Mouse (Mus musculus): ENCODE measurements at regions not wholly inside any gene's neighbourhood (a gene's known extent, or its start where the extent isn't known, plus 50 kb on each side); places are given as distances from the start of the nearest gene placed in this dataset.

- DNase-seq (ENCODE audit: low read depth) = no peak
Measured at GRCm38 (mm10) chr7:70834787-70835461, 468.4 kb upstream of the Nr2f2 start.

GRCm38 (mm10) chr7:70828486-70829195 is 462.1 kb upstream of the Nr2f2 start:
- DNase-seq (ENCODE audit: low read depth) = no peak

GRCm38 (mm10) chr7:70826074-70826473 is 459.5 kb upstream of the Nr2f2 start:
- no peak for DNase-seq (ENCODE audit: low read depth)

- no peak for DNase-seq (ENCODE audit: low read depth)
Measured at GRCm38 (mm10) chr7:70823020-70823419, 456.5 kb upstream of the Nr2f2 start.

DNA sequence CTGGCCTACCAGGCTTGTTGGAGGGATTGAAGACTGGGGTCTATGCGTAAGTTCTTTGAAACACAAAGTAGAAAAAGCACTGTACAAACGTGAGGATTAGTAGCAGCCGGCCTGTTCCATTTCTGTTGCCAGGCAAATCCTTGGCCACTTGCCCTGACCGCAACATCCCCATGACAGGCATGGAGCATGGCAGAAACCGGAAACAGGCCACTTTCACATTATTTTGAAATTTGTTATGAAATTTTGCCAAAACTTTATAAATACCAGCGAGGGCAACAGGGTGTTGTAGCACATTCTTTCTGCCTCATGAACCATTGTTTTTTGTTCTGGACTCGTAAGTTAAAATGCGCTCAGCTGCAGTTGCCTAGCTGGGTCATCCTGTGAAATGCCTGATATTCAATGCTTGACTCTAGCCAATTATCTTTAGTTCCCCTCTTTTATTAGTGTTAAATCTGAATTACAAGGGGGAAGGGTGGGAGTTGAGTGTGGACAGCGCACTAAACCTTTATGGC is 455.8 kb upstream of the Nr2f2 start:
- peak; percentile 82 for DNase-seq (ENCODE audit: low read depth)

GRCm38 (mm10) chr7:70821861-70822260 is 455.3 kb upstream of the Nr2f2 start:
- no peak for DNase-seq (ENCODE audit: low read depth)

- no peak for DNase-seq (ENCODE audit: low read depth)
Measured at GRCm38 (mm10) chr7:70817347-70817913, 450.9 kb upstream of the Nr2f2 start.

GRCm38 (mm10) chr7:70814391-70814790 is 447.9 kb upstream of the Nr2f2 start:
- DNase-seq (ENCODE audit: low read depth) = no peak

DNA sequence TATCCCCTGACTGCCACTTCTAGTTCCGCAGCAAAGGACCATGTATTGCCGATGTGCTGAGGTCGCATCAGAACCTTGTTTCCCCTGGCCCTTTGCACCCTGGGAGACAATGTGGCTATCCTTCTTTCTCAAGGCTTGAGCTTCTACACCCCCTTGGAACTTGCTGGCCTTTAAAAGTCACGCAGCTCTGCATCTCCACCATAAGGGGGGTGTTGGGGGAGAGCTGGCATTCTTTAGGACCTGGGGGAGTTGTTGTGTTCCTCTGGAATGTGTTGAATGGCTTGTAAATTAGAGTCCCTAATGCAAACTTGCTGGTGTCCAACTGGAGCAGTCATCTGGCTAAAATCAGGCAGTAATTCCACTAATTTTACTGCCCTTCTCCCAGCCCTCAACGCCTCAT is 446.6 kb upstream of the Nr2f2 start:
- no peak for DNase-seq (ENCODE audit: low read depth)

DNA sequence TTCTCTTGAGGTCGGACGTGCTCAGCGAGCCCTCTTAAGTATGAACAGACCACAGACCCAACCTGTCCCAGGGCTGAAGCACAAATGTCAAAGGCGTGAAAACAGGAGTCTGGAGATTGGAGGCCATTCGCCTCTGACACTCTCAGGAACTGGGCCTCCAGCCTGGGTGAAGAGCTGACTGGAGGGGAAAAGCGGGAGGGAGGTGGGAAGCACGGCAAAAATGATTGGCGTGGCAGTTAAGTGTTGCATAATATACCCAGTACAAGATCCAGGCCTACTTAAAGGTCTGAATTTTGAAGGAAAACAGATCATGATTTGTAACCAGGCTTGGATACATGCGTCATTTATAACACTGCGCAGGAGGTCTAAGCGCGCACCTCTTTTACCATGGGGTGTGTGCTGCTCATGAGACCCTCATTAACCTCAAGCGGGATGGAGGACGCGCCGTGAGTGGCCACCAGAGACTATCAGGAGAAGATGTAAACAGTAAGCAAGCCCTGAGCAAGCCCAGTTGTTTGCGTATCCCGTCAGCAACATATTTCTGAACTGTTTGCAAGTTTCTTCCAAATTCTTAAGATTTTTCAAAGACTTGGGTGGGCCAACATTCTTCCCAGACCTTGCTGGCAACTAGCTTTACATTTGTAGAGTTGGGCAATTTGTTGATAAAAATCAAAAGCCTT is 444.0 kb upstream of the Nr2f2 start:
- DNase-seq (ENCODE audit: low read depth) = no peak

DNA sequence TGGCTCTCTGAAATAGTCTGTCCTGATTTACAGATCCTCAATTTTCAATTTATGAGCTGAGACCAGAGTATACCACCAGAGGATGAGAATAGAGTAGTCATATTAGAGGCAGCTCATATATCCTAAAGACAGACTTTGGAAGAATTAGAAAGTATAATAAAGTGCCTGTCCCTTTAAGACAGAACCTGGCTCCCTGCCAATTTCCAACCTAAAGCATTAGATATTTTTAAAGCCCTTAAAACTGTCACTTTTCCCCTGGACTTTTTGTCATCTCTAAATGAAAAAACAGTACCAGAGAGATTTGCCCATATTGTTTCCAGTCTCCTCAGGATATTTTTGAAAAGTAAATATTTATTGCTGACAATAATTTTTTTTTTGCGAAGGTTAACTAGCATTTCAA is 437.7 kb upstream of the Nr2f2 start:
- no peak for DNase-seq (ENCODE audit: low read depth)

- no peak for DNase-seq (ENCODE audit: low read depth)
Measured at GRCm38 (mm10) chr7:70799976-70800375, 433.4 kb upstream of the Nr2f2 start.

GRCm38 (mm10) chr7:70799031-70799766 is 432.7 kb upstream of the Nr2f2 start:
- no peak for DNase-seq (ENCODE audit: low read depth)

DNA sequence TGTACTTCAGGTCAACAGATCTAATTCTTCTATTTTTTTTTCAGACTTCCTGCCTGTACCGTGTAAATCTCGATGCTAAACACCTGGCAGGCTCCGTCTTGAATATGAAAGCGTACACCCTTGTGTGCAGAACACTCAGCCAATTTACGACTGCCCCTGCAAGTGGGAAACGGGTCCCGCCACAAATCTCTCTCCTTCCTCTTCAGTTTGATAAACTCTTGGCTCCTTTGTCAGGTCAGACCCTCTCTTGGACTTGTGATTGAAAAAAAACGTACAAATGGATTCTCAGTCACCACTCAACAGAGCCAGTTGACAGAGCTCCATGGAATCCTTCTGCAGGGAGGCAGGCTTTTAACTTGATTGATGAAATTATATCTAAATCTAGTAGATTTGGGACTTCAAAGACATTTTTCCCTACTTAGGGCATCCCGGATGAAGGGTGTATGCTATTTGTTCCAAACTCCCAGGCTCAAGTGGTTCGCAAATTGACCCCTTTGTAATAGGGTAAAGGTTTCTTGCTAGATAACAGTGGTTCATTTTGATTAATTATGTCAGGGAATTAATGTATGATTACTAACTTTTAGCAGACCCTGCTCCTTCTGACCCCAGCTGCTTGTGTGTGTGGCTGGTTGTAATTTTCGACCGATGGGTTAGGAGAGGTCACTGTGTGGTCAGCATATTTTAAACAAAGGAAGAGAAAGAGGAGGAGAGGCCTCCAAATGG is 429.7 kb upstream of the Nr2f2 start:
- no peak for DNase-seq (ENCODE audit: low read depth)

GRCm38 (mm10) chr7:70788902-70789796 is 422.6 kb upstream of the Nr2f2 start:
- DNase-seq (ENCODE audit: low read depth) = no peak

GRCm38 (mm10) chr7:70787966-70788365 is 421.4 kb upstream of the Nr2f2 start:
- no peak for DNase-seq (ENCODE audit: low read depth)

GRCm38 (mm10) chr7:70780742-70781332 is 414.3 kb upstream of the Nr2f2 start:
- DNase-seq (ENCODE audit: low read depth) = no peak

- DNase-seq (ENCODE audit: low read depth) = no peak
Measured at GRCm38 (mm10) chr7:70777763-70778162, 411.2 kb upstream of the Nr2f2 start.

GRCm38 (mm10) chr7:70769655-70770054 is 403.1 kb upstream of the Nr2f2 start:
- no peak for DNase-seq (ENCODE audit: low read depth)

- DNase-seq (ENCODE audit: low read depth) = no peak
Measured at GRCm38 (mm10) chr7:70767697-70768096, 401.2 kb upstream of the Nr2f2 start.

All from fibroblast of lung, adult 2 months (primary cell).